Mouse (Mus musculus): ENCODE measurements around the gene Nfib.
A peak's percentile ranks its signal among the peaks of the same experiment; 100 is the strongest.

The Nfib gene

GRCm38 (mm10) chr4:82383991-82384731 lies 321.4 kb downstream of the Nfib start:
- DNase-seq, result no peak

GRCm38 (mm10) chr4:82383346-82383745 lies 322.2 kb downstream of the Nfib start:
- DNase-seq, result no peak

- no peak for DNase-seq
These were observed 323.8 kb downstream of the Nfib start for GRCm38 (mm10) chr4:82381786-82382185.

- DNase-seq, result no peak
These were observed 325.0 kb downstream of the Nfib start for GRCm38 (mm10) chr4:82380578-82380977.

- no peak for DNase-seq
These were observed 327.5 kb downstream of the Nfib start for GRCm38 (mm10) chr4:82378050-82378449.

GRCm38 (mm10) chr4:82377621-82378020 lies 327.9 kb downstream of the Nfib start:
- no peak for DNase-seq

- DNase-seq, result no peak
These were observed 331.0 kb downstream of the Nfib start for GRCm38 (mm10) chr4:82374560-82374959.

- DNase-seq, result no peak
These were observed 333.3 kb downstream of the Nfib start for GRCm38 (mm10) chr4:82372217-82372616.

GRCm38 (mm10) chr4:82371471-82371870 lies 334.1 kb downstream of the Nfib start:
- DNase-seq, result no peak

GRCm38 (mm10) chr4:82369011-82369776 lies 336.4 kb downstream of the Nfib start:
- no peak for DNase-seq

- DNase-seq, result no peak
These were observed 337.3 kb downstream of the Nfib start for GRCm38 (mm10) chr4:82368091-82368775.

- DNase-seq, result no peak
These were observed 340.7 kb downstream of the Nfib start for GRCm38 (mm10) chr4:82364696-82365385.

- DNase-seq, result no peak
These were observed 341.6 kb downstream of the Nfib start for GRCm38 (mm10) chr4:82363951-82364350.

- DNase-seq, result no peak
These were observed 343.3 kb downstream of the Nfib start for GRCm38 (mm10) chr4:82362294-82362693.

GRCm38 (mm10) chr4:82360081-82360511 lies 345.5 kb downstream of the Nfib start:
- no peak for DNase-seq

- DNase-seq, result no peak
These were observed 346.4 kb downstream of the Nfib start for GRCm38 (mm10) chr4:82359110-82359509.

GRCm38 (mm10) chr4:82349006-82349405 lies 356.5 kb downstream of the Nfib start:
- DNase-seq, result no peak

GRCm38 (mm10) chr4:82344787-82345186 lies 360.8 kb downstream of the Nfib start:
- peak; percentile 82 to 91 for DNase-seq

GRCm38 (mm10) chr4:82344224-82344623 lies 361.3 kb downstream of the Nfib start:
- DNase-seq, result peak in 1 of 2 experiments; percentile 8

GRCm38 (mm10) chr4:82338930-82339329 lies 366.6 kb downstream of the Nfib start:
- no peak for DNase-seq

- peak; percentile 31 to 45 for DNase-seq
These were observed 367.1 kb downstream of the Nfib start for GRCm38 (mm10) chr4:82338481-82338880.

- DNase-seq, result no peak
These were observed 368.6 kb downstream of the Nfib start for GRCm38 (mm10) chr4:82336951-82337381.

Measured in kidney, postnatal 4 days (tissue).